In genomic region chr15:12800405-12801141, GRCm38 (mm10) we compare ENCODE assay signal across 13 mouse cellular contexts. TPM values are rescaled to one million over a fixed set of nuclear protein-coding genes. Genes with fewer than 3 reads are reported as not detected.
DNase-seq lines count a peak whose midpoint lies in the region; ATAC-seq and TF ChIP-seq lines count a peak whose summit lies in the region.
"Had no signal": no experiment of that assay in that cellular context is flagged by ENCODE, and none has a peak within 500 bp of the region (broad histone marks: within the 10 kb centered on the region; RNA-seq: fewer than 3 reads in every experiment).

No protein-coding gene starts in this region.

- no peak for DNase-seq in heart, postnatal 10 days
- no peak for DNase-seq in midbrain, postnatal 0 days (ENCODE audit: low spot score)
- no peak for DNase-seq in adrenal gland, adult (ENCODE audit: inconsistent age in 2 of 2, low spot score in 1 of 2)
- DNase-seq in gastrocnemius, adult 2 months: no peak
- DNase-seq: cerebellum, postnatal 10 days; kidney, adult 11 months; right cerebral cortex, adult 18-20 months had no signal

- peaks cover 10% of the 10 kb centered on the region for H3K4me1 ChIP-seq in heart, embryonic 13.5 days
- peaks cover 41% of the 10 kb centered on the region for H3K4me1 ChIP-seq in megakaryocyte, embryonic 14.5 days
- H3K4me1 ChIP-seq in midbrain, postnatal 0 days (ENCODE audit: insufficient read depth, low read length): no peaks in the 10 kb centered on the region
- H3K4me1 ChIP-seq: limb, embryonic 15.5 days had no signal

- H3K4me3 ChIP-seq in heart, embryonic 13.5 days: peak overlapping the region; percentile 26
- peak overlapping the region; percentile 88 for H3K4me3 ChIP-seq in megakaryocyte, embryonic 14.5 days (replicated peaks)
- H3K4me3 ChIP-seq in midbrain, postnatal 0 days (ENCODE audit: low read depth, low read length): no peak overlapping the region
- H3K4me3 ChIP-seq in gastrocnemius, adult 2 months: no peak overlapping the region
- H3K4me3 ChIP-seq: left cerebral cortex, adult 2 months; limb, embryonic 15.5 days had no signal

- peaks cover under 1% of the 10 kb centered on the region for H3K36me3 ChIP-seq in heart, embryonic 13.5 days
- H3K36me3 ChIP-seq in megakaryocyte, embryonic 14.5 days (replicated peaks; ENCODE audit: low read length): peaks cover 5% of the 10 kb centered on the region
- H3K36me3 ChIP-seq in midbrain, postnatal 0 days (ENCODE audit: insufficient read depth, low read length): no peaks in the 10 kb centered on the region
- H3K36me3 ChIP-seq: limb, embryonic 15.5 days had no signal

- 20% methylated on average over 15 of the region's 15 CpGs for WGBS in heart, embryonic 13.5 days
- WGBS in midbrain, postnatal 0 days: 45% methylated on average over 15 of the region's 15 CpGs

- ATAC-seq in heart, embryonic 13.5 days (ENCODE audit: extremely low read depth, insufficient number of reproducible peaks, low FRiP score, low TSS enrichment): no peak
- ATAC-seq in megakaryocyte, adult 5-6 weeks (ENCODE audit: poor library complexity, severe bottlenecking): no peak
- peak; percentile 73 for ATAC-seq in activated CD4-positive, CD25-positive, alpha-beta regulatory T cell, adult 4 months
- peak; percentile 48; the same call in 1 of the 2 replicates for ATAC-seq in midbrain, postnatal 0 days (ENCODE audit: low FRiP score)

- TF ChIP-seq CTCF in midbrain, postnatal 0 days (IDR thresholded peaks at IDR 0.05): no peak
- TF ChIP-seq CTCF in gastrocnemius, adult 2 months (IDR thresholded peaks at IDR 0.05): no peak

- peak overlapping the region; percentile 50 for H3K9ac ChIP-seq in heart, embryonic 13.5 days
- H3K9ac ChIP-seq in midbrain, postnatal 0 days (replicated peaks; ENCODE audit: low read length, poor library complexity, severe bottlenecking): no peak overlapping the region
- H3K9ac ChIP-seq: limb, embryonic 15.5 days had no signal

- no peak overlapping the region for H3K27ac ChIP-seq in heart, embryonic 13.5 days (replicated peaks)
- no peak overlapping the region for H3K27ac ChIP-seq in midbrain, postnatal 0 days (ENCODE audit: low read depth, low read length)
- no peak overlapping the region for H3K27ac ChIP-seq in gastrocnemius, adult 2 months
- H3K27ac ChIP-seq: left cerebral cortex, adult 2 months; limb, embryonic 15.5 days had no signal

- peak overlapping the region; percentile 52 for H3K4me2 ChIP-seq in heart, embryonic 13.5 days
- H3K4me2 ChIP-seq in midbrain, postnatal 0 days (ENCODE audit: low read depth, low read length, poor library complexity, severe bottlenecking): no peak overlapping the region
- H3K4me2 ChIP-seq: limb, embryonic 15.5 days had no signal

- intact Hi-C loops in heart, postnatal 10 days (cut with DNase I): no loop called here
- intact Hi-C loops in gastrocnemius, adult 2 months (cut with DNase I): no loop called here

- H3K9me3 ChIP-seq in heart, embryonic 13.5 days: no peaks in the 10 kb centered on the region
- no peaks in the 10 kb centered on the region; the same call in 1 of the 2 replicates for H3K9me3 ChIP-seq in megakaryocyte, embryonic 14.5 days
- H3K9me3 ChIP-seq in midbrain, postnatal 0 days (ENCODE audit: low read length): no peaks in the 10 kb centered on the region
- H3K9me3 ChIP-seq: limb, embryonic 15.5 days had no signal

- no peaks in the 10 kb centered on the region for H3K27me3 ChIP-seq in heart, embryonic 13.5 days (replicated peaks)
- peaks cover 2% of the 10 kb centered on the region for H3K27me3 ChIP-seq in megakaryocyte, embryonic 14.5 days (replicated peaks)
- no peaks in the 10 kb centered on the region for H3K27me3 ChIP-seq in midbrain, postnatal 0 days (ENCODE audit: insufficient read depth, low read length)
- H3K27me3 ChIP-seq: limb, embryonic 15.5 days had no signal

RNA-seq across cellular contexts. Expression of gene 6030458C11Rik, which starts 23.9 kb away (rescaled TPM):
- 26.8 and 27.2 TPM in 2 replicates for polyA plus RNA-seq in heart, embryonic 13.5 days (2015; fragmentation: Nextera tagmentation; extraction: Ambion mirVana)
- 10 to 100 TPM; 14.7 to 16.6 TPM for total RNA-seq in heart, postnatal 10 days (2021)
- polyA plus RNA-seq in megakaryocyte, embryonic 14.5 days (2012; ENCODE audit: insufficient read depth, low replicate concordance): 2.2 and 2.7 TPM in 2 replicates
- total RNA-seq in megakaryocyte, adult 5-6 weeks (2015): 8.1 and 9.1 TPM in 2 replicates
- 13.4 and 16.0 TPM in 2 replicates for total RNA-seq in megakaryocyte, adult 5-6 weeks (2017)
- polyA plus RNA-seq in activated CD4-positive, CD25-positive, alpha-beta regulatory T cell, adult 4 months (2017; shearing (Covaris generic)): 10 to 100 TPM; 31.4 to 34.2 TPM
- 21.3 and 21.9 TPM in 2 replicates for total RNA-seq in midbrain, postnatal 0 days (2014; rRNA removed)
- polyA plus RNA-seq in midbrain, postnatal 0 days (2015; fragmentation: Nextera tagmentation; extraction: Ambion mirVana): 21.8 and 22.1 TPM in 2 replicates
- total RNA-seq in gastrocnemius, adult 2 months (2021): 10 to 100 TPM; 21.5 to 22.7 TPM

RNA-seq across cellular contexts. Expression of gene Drosha, which starts 24.0 kb away (rescaled TPM):
- 24.4 and 25.5 TPM in 2 replicates for polyA plus RNA-seq in heart, embryonic 13.5 days (2015; fragmentation: Nextera tagmentation; extraction: Ambion mirVana)
- total RNA-seq in heart, postnatal 10 days (2021): 10 to 100 TPM; 31.2 to 33.5 TPM
- 31.5 and 43.1 TPM in 2 replicates for polyA plus RNA-seq in megakaryocyte, embryonic 14.5 days (2012; ENCODE audit: insufficient read depth, low replicate concordance)
- total RNA-seq in megakaryocyte, adult 5-6 weeks (2015): 14.7 and 16.7 TPM in 2 replicates
- 10.8 and 11.0 TPM in 2 replicates for total RNA-seq in megakaryocyte, adult 5-6 weeks (2017)
- 10 to 100 TPM; 12.0 to 15.7 TPM for polyA plus RNA-seq in activated CD4-positive, CD25-positive, alpha-beta regulatory T cell, adult 4 months (2017; shearing (Covaris generic))
- total RNA-seq in midbrain, postnatal 0 days (2014; rRNA removed): 41.5 and 45.4 TPM in 2 replicates
- polyA plus RNA-seq in midbrain, postnatal 0 days (2015; fragmentation: Nextera tagmentation; extraction: Ambion mirVana): 41.2 and 44.8 TPM in 2 replicates
- 10 to 100 TPM; 33.9 to 37.6 TPM for total RNA-seq in gastrocnemius, adult 2 months (2021)

Comparison
In these comparisons a context has a peak if more than half of its experiments do, and no peak if none do; other contexts are left out.
1. ATAC-seq: peak in activated CD4-positive, CD25-positive, alpha-beta regulatory T cell, adult 4 months (single experiment) and midbrain, postnatal 0 days (single experiment); none in heart, embryonic 13.5 days (single experiment) and megakaryocyte, adult 5-6 weeks (single experiment).
2. H3K4me3 ChIP-seq: peak in heart, embryonic 13.5 days (single experiment) and megakaryocyte, embryonic 14.5 days (single experiment); none in midbrain, postnatal 0 days (single experiment) and gastrocnemius, adult 2 months (single experiment).